Mouse (Mus musculus): ENCODE results near the gene Olfr171.

DNA sequence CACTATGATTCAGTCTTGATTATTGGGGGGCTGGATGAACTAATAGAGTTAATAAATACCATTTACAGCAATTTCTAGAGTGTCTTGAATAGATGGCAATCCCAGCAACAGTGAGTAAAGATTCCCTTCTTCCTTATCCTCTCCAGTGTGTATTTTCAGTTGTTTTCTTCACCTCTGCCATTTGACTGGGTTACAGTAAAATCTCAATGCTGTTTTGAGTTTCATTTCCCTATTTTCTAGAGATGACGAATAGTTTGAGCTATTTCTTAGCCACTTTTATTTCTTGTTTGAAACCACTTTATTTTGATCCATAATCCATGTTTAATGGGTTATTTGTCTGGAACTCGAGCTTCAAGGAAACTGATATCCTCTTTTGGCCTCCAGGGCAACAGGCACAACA lies 26.6 kb downstream of the Olfr171 start:
- TF ChIP-seq POLR2A (IDR thresholded peaks at IDR 0.05; ENCODE audit: low read depth, low read length) (no peak), CTCF (IDR thresholded peaks at IDR 0.05; ENCODE audit: borderline replicate concordance, insufficient read depth, low read length) (no peak)

All from embryonic fibroblast, embryonic 13.5 days (primary cell).